Mouse (Mus musculus) lung, embryonic 15.5 days (tissue): ENCODE data around the gene Ppp4r2. TPM values are rescaled to one million over a fixed set of nuclear protein-coding genes. Genes with fewer than 3 reads are reported as not detected.
"Not testable (repeated sequence)": the region's sequence is repeated elsewhere in the genome, so short reads cannot be mapped to it uniquely, and the experiment has no call there.

Experiments used
- ATAC-seq: fragments of 200-750 bp; cut with Nextera tagmentation; 2 replicates; pipeline ENCODE4 v1.8.0; 2017; ENCODE audit warnings: moderate number of reproducible peaks, borderline replicate concordance; ENCODE audit not compliant: low FRiP score, low TSS enrichment; ENCODE audit errors: extremely low read depth
- H3K27ac ChIP-seq: fragments of 300-500 bp; sonication (generic); 2 replicates; pipeline ENCODE4 v1.5.1; 2015; ENCODE audit warnings: moderate library complexity, mild to moderate bottlenecking, inconsistent platforms
- H3K27me3 ChIP-seq: fragments of 300-500 bp; sonication (generic); 2 replicates; pipeline ENCODE4 v1.6.1; 2015; ENCODE audit warnings: inconsistent platforms
- H3K36me3 ChIP-seq: fragments of 300-500 bp; sonication (generic); 2 replicates; pipeline ENCODE4 v1.6.1; 2015; ENCODE audit warnings: inconsistent platforms
- H3K4me1 ChIP-seq: fragments of 300-500 bp; sonication (generic); 2 replicates; pipeline ENCODE4 v1.6.1; 2015; ENCODE audit warnings: inconsistent platforms
- H3K4me2 ChIP-seq: fragments of 300-500 bp; sonication (generic); 2 replicates; pipeline ENCODE4 v1.6.1; 2015; ENCODE audit warnings: inconsistent platforms, mild to moderate bottlenecking, moderate library complexity
- H3K4me3 ChIP-seq: fragments of 300-500 bp; sonication (generic); 2 replicates; pipeline ENCODE4 v1.5.1; 2015; ENCODE audit warnings: mild to moderate bottlenecking, inconsistent platforms
- H3K9ac ChIP-seq: fragments of 300-500 bp; sonication (generic); 2 replicates; pipeline ENCODE4 v1.6.1; 2015; ENCODE audit warnings: inconsistent platforms
- H3K9me3 ChIP-seq: fragments of 300-500 bp; sonication (generic); 2 replicates; pipeline ENCODE4 v1.6.1; 2016; ENCODE audit warnings: inconsistent platforms
- WGBS: fragments of 180-500 bp; shearing (Covaris S2); methylation state at CpG from one replicate; pipeline ENCODE4 v1.1.7; 2015; 5-methylcytosine and 5-hydroxymethylcytosine counted together
- polyA plus RNA-seq: library from polyadenylated mRNA; unstranded; fragments of >200 nt; fragmentation: Nextera tagmentation; extraction: Ambion mirVana; gene quantifications from 2 replicates; pipeline ENCODE4 v1.2.1, GENCODE M21; 2015

Ppp4r2 gene
- polyA plus RNA-seq, 1 experiment from 2014 or later = 19.6 TPM

DNA sequence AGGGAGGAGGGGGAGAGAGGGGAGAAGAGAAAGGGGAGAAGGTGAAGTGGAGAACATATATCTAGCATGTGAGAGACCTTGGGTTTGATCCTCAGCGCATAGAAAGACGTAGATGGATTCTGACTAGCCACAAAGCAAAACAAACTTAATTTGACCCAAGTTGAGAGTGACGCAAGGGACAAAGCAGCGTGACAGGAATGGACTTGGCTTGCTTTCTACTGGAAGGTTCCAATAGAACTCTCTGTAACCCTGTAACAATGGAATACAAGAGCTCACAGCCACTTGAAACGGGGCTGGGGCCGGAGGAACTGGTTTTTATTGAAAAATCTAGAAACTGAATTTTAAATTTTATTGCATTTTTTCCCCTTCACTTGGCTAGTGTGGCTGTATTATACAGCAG is 1.7 kb upstream of the Ppp4r2 start:
- Histone ChIP-seq H3K4me3 (no peak overlapping the region), H3K9ac (no peak overlapping the region), H3K4me2 (no peak overlapping the region), H3K27me3 (no peaks in the 10 kb centered on the region), H3K36me3 (peaks cover 12% of the 10 kb centered on the region), H3K27ac (no peak overlapping the region), H3K4me1 (peaks cover 11% of the 10 kb centered on the region; the same call in 1 of the 2 replicates), H3K9me3 (no peaks in the 10 kb centered on the region)
- 69% methylated on average over 6 of the region's 6 CpGs for WGBS
- ATAC-seq = no peak

DNA sequence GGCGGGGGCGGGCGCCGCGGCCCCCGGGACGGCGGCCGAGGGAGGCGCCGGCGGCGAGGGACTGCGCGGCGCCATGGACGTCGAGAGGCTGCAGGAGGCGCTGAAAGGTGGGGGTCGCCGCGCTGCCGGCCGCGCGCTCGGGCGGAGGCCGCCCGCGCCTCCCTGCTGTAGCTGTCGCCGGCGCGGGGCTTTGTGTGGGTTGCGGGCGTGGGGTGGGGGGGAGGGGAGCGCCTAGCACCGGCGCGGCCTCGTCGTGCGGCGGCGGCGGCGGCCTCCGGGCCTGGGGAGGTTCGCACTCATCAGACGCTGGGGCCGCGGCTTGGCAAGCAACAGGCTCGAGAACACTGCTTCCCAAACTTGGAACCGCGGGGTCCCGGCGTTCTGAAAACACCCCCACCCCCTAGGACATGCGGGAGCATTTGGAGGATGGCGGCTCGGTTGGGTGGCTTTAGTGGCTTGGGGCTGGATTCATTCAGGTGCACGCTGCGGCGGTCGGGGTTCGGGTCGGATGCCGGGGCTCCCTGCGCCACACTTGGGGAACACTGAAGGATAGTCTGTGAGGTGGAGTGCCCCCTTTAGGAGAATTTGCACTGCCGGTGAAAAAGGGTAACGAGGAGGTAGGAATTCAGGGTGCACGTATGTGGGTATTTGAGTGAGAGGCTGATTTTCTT is 524 bp downstream of the Ppp4r2 start:
- WGBS = under 1% methylated on average over 53 of the region's 72 CpGs
- peak; percentile 85 for ATAC-seq

DNA sequence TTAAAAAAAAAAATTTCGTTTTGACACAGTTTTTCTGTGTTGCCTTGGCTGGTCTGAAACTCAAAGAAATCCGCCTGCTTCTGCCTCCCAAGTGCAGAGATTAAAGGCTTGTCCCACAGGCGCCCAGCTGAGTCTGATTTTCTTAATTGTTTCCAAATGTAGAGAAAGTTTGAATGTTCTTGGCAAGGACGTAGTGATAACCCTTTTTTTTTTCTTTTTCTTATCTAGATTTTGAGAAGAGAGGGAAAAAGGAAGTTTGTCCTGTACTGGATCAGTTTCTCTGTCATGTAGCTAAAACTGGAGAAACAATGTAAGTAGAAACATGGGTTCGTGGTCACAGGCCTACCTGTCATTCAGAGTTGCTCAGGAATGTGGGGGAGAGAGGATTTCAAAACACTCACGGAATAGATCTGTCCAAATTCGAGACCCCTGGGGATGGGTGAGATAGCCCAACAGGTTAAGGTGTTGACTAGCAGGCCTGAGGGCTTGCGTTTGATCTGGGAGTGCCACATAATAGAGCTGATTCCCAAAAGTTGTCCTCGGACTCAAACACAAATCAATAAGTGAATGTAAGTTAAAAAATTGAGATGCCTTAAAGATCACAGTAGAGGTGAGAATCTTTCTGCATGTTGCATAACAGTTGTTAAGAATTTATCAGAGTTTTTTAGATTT is 1.2 kb downstream of the Ppp4r2 start:
- Histone ChIP-seq H3K4me1 (peaks cover 13% of the 10 kb centered on the region; the same call in 1 of the 2 replicates), H3K36me3 (peaks cover 35% of the 10 kb centered on the region), H3K9ac (peak overlapping the region; percentile 80), H3K27me3 (no peaks in the 10 kb centered on the region), H3K4me3 (peak overlapping the region; percentile 85), H3K27ac (no peak overlapping the region), H3K4me2 (peak overlapping the region; percentile 50), H3K9me3 (no peaks in the 10 kb centered on the region)
- WGBS = 24% methylated on average over 9 of the region's 9 CpGs
- no peak for ATAC-seq

More for the DNA sequence above, 524 bp downstream of the Ppp4r2 start:
- no peaks in the 10 kb centered on the region for H3K9me3 ChIP-seq
- peak overlapping the region; percentile 85 for H3K4me3 ChIP-seq
- peak overlapping the region; percentile 80 for H3K9ac ChIP-seq
- peak overlapping the region; percentile 81 for H3K27ac ChIP-seq
- H3K4me2 ChIP-seq = peak overlapping the region; percentile 50
- peaks cover 31% of the 10 kb centered on the region for H3K36me3 ChIP-seq
- H3K27me3 ChIP-seq = no peaks in the 10 kb centered on the region
- peaks cover 13% of the 10 kb centered on the region; the same call in 1 of the 2 replicates for H3K4me1 ChIP-seq

GRCm38 (mm10) chr6:100845058-100845457 is 11.6 kb downstream of the Ppp4r2 start:
- ATAC-seq = no peak
- Histone ChIP-seq H3K4me3 (no peak overlapping the region), H3K27me3 (no peaks in the 10 kb centered on the region), H3K27ac (no peak overlapping the region), H3K4me1 (peaks cover 10% of the 10 kb centered on the region; the same call in 1 of the 2 replicates), H3K36me3 (peaks cover 46% of the 10 kb centered on the region), H3K9ac (no peak overlapping the region), H3K4me2 (no peak overlapping the region), H3K9me3 (no peaks in the 10 kb centered on the region)
- 84% methylated on average over 4 of the region's 4 CpGs for WGBS

- Histone ChIP-seq H3K4me3 (no peak overlapping the region), H3K4me1 (peaks cover 10% of the 10 kb centered on the region; the same call in 1 of the 2 replicates), H3K4me2 (no peak overlapping the region), H3K27me3 (no peaks in the 10 kb centered on the region), H3K9me3 (no peaks in the 10 kb centered on the region), H3K9ac (no peak overlapping the region), H3K27ac (no peak overlapping the region), H3K36me3 (peaks cover 23% of the 10 kb centered on the region)
- 73% methylated on average over 5 of the region's 5 CpGs for WGBS
- ATAC-seq = no peak
Measured at GRCm38 (mm10) chr6:100847264-100847663, 13.8 kb downstream of the Ppp4r2 start.

DNA sequence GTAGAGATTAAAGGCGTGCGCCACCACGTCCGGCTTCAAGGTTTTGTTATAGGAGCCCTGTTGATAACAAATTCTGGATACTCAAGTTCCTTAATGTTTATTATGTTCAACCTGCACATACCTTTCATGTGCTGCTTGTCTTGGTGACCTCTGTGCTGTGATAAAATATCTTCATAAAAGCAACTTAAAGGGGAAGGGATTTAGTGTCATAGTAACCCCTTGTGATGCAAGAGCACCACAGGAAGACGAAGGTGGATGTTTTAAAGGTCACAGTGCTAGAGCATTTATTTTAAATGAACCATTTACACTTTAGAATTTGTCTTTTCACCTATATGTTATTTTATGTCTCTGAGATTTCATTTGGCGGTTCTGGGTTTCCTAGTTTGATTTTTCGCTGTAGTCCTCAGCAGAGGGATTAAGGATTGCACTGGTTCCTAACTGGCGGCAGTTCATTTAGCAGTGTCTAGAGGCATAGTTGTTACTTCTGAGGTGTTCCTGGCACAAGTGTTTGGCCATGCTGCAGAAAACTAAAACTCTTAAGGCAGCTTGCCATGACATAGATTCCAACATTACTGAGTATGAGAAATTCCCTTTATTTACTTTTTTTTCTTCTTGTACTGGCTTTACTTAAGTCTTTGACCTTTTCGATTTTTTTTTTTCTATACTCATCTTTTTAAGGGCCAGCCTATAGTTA is 15.4 kb downstream of the Ppp4r2 start:
- Histone ChIP-seq H3K27ac (no peak overlapping the region), H3K9me3 (no peaks in the 10 kb centered on the region), H3K9ac (no peak overlapping the region), H3K36me3 (peaks cover 17% of the 10 kb centered on the region), H3K4me1 (peaks cover 10% of the 10 kb centered on the region; the same call in 1 of the 2 replicates), H3K4me3 (no peak overlapping the region), H3K4me2 (no peak overlapping the region), H3K27me3 (no peaks in the 10 kb centered on the region)
- 76% methylated on average over 9 of the region's 9 CpGs for WGBS
- ATAC-seq = no peak

GRCm38 (mm10) chr6:100850671-100851081 is 17.3 kb downstream of the Ppp4r2 start:
- Histone ChIP-seq H3K27me3 (no peaks in the 10 kb centered on the region), H3K36me3 (peaks cover 13% of the 10 kb centered on the region), H3K27ac (no peak overlapping the region), H3K4me1 (peaks cover 10% of the 10 kb centered on the region; the same call in 1 of the 2 replicates), H3K4me2 (no peak overlapping the region), H3K4me3 (no peak overlapping the region), H3K9ac (no peak overlapping the region), H3K9me3 (no peaks in the 10 kb centered on the region)
- WGBS = 66% methylated on average over 9 of the region's 9 CpGs
- ATAC-seq = no peak

- peaks cover 10% of the 10 kb centered on the region; the same call in 1 of the 2 replicates for H3K4me1 ChIP-seq
- no peaks in the 10 kb centered on the region for H3K9me3 ChIP-seq
- 83% methylated on average over 5 of the region's 5 CpGs for WGBS
- no peak overlapping the region for H3K9ac ChIP-seq
- no peak for ATAC-seq
- peaks cover 11% of the 10 kb centered on the region for H3K36me3 ChIP-seq
- H3K4me3 ChIP-seq = no peak overlapping the region
- no peak overlapping the region for H3K27ac ChIP-seq
- no peak overlapping the region for H3K4me2 ChIP-seq
- no peaks in the 10 kb centered on the region for H3K27me3 ChIP-seq
Measured at GRCm38 (mm10) chr6:100851083-100851482, 17.7 kb downstream of the Ppp4r2 start.

DNA sequence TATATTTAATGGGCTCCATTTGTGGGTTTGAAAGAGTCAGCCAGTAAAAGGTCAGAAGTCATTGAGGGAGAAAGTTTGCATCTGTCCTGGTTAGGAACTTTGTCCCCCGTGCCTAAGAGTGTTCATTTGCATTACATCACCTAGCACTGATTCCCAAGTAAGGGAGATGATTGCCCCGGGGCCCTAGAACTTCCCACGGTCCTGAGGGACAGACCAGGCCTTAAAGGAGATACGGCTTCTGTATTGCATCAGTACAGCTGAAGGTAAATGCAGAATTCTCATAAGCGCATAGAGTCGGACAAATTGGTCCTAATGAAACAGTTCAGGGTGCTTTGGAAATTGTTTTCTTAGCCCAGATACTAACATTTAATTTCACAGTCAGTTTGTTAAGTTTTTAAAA is 31.9 kb downstream of the Ppp4r2 start:
- no peak overlapping the region for H3K27ac ChIP-seq
- H3K36me3 ChIP-seq = peaks cover 32% of the 10 kb centered on the region
- WGBS = 77% methylated on average over 6 of the region's 6 CpGs
- H3K4me2 ChIP-seq = no peak overlapping the region
- no peak overlapping the region for H3K9ac ChIP-seq
- no peak overlapping the region for H3K4me3 ChIP-seq
- no peaks in the 10 kb centered on the region for H3K4me1 ChIP-seq
- H3K9me3 ChIP-seq = no peaks in the 10 kb centered on the region
- H3K27me3 ChIP-seq = no peaks in the 10 kb centered on the region
- ATAC-seq = no peak

- not testable (repeated sequence) for H3K4me2 ChIP-seq, H3K4me1 ChIP-seq, H3K27me3 ChIP-seq, H3K27ac ChIP-seq, H3K9me3 ChIP-seq, H3K4me3 ChIP-seq, ATAC-seq, H3K9ac ChIP-seq
- 55% methylated on average over 4 of the region's 5 CpGs for WGBS
- H3K36me3 ChIP-seq = peaks cover 32% of the 10 kb centered on the region
Measured at GRCm38 (mm10) chr6:100865788-100866187, 32.4 kb downstream of the Ppp4r2 start.

DNA sequence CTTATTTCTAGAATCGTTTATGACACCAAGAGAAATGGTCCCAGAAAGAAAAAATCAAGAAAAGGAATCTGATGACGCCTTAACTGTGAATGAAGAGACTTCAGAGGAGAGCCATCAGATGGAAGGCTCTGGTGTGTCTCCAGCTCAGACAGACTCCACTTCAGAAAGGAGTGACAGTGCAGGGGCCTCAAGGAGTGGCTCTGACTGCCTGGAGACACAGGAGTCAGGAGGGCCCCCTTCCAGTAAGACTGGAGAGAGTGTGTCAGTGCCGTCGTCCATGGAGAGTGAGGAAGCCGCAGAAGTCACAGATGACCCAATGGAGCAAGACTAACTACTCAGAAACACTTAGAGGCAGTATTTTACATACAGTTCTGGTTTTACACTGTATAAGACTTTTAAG is 32.8 kb downstream of the Ppp4r2 start:
- H3K27me3 ChIP-seq, H3K4me3 ChIP-seq, H3K4me1 ChIP-seq, H3K9me3 ChIP-seq, ATAC-seq, H3K27ac ChIP-seq, H3K4me2 ChIP-seq, H3K9ac ChIP-seq: not testable (repeated sequence)
- peaks cover 32% of the 10 kb centered on the region for H3K36me3 ChIP-seq
- WGBS = 86% methylated on average over 5 of the region's 5 CpGs

GRCm38 (mm10) chr6:100868863-100869262 is 35.4 kb downstream of the Ppp4r2 start:
- no peaks in the 10 kb centered on the region for H3K9me3 ChIP-seq
- H3K4me3 ChIP-seq = no peak overlapping the region
- H3K36me3 ChIP-seq = peaks cover 20% of the 10 kb centered on the region
- WGBS = 45% methylated on average over 5 of the region's 5 CpGs
- H3K4me2 ChIP-seq = no peak overlapping the region
- no peaks in the 10 kb centered on the region for H3K27me3 ChIP-seq
- no peak overlapping the region for H3K27ac ChIP-seq
- no peaks in the 10 kb centered on the region for H3K4me1 ChIP-seq
- no peak for ATAC-seq
- no peak overlapping the region for H3K9ac ChIP-seq
